Mouse (Mus musculus): ENCODE measurements around the gene Nudt19. TPM values are rescaled to one million over a fixed set of nuclear protein-coding genes. Genes with fewer than 3 reads are reported as not detected.

Gene Nudt19
- polyA plus RNA-seq, 1 experiment from 2014 or later: 87.4 TPM

DNA sequence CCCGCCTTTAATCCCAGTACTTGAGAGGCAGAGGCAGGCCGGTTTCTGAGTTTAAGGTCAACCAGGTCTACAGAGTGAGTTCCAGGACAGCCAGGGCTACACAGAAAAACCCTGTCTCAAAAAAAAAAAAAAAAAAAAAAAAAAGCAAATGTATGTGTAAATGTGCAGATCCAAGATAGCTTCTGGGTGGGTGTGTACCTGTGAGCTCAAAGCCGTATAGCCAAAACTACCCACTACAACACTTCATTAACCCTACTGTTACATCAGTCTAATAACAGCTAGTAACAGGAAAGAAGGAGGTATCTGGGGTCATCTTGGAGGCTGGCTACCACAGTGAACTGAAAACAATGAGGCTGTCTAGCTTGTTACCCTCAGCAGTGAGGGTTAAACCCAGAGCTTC, 3.7 kb upstream of the Nudt19 start:
- no peaks in the 10 kb centered on the region for H3K9me3 ChIP-seq (ENCODE audit: control insufficient read depth)

GRCm38 (mm10) chr7:35558681-35559080, 2.6 kb upstream of the Nudt19 start:
- TF ChIP-seq CTCF (IDR thresholded peaks at IDR 0.05; ENCODE audit: low read depth): no peak
- no peaks in the 10 kb centered on the region for H3K9me3 ChIP-seq (ENCODE audit: control insufficient read depth)
- peaks cover 3% of the 10 kb centered on the region; the same call in 1 of the 2 replicates for H3K4me1 ChIP-seq (replicated peaks; ENCODE audit: control insufficient read depth, insufficient read depth, low read length)
- H3K27me3 ChIP-seq (replicated peaks; ENCODE audit: control insufficient read depth, insufficient read depth, low read length): no peaks in the 10 kb centered on the region
- 32% methylated on average over 2 of the region's 2 CpGs for WGBS
- H3K36me3 ChIP-seq (ENCODE audit: control insufficient read depth, insufficient read depth): no peaks in the 10 kb centered on the region
- H3K9ac ChIP-seq (ENCODE audit: low read depth, low read length): no peak overlapping the region
- no peak overlapping the region for H3K27ac ChIP-seq (ENCODE audit: low read depth, low read length)
- H3K4me3 ChIP-seq (ENCODE audit: low read depth, low read length): no peak overlapping the region
- ATAC-seq: no peak
- H3K4me2 ChIP-seq (replicated peaks; ENCODE audit: low read depth): no peak overlapping the region

More for the DNA sequence above, 3.7 kb upstream of the Nudt19 start:
- Histone ChIP-seq H3K36me3 (ENCODE audit: control insufficient read depth, insufficient read depth) (no peaks in the 10 kb centered on the region), H3K9ac (ENCODE audit: low read depth, low read length) (no peak overlapping the region), H3K4me2 (replicated peaks; ENCODE audit: low read depth) (no peak overlapping the region), H3K27me3 (replicated peaks; ENCODE audit: control insufficient read depth, insufficient read depth, low read length) (no peaks in the 10 kb centered on the region), H3K4me1 (replicated peaks; ENCODE audit: control insufficient read depth, insufficient read depth, low read length) (peaks cover 3% of the 10 kb centered on the region; the same call in 1 of the 2 replicates), H3K4me3 (ENCODE audit: low read depth, low read length) (no peak overlapping the region), H3K27ac (ENCODE audit: low read depth, low read length) (no peak overlapping the region)
- no peak for ATAC-seq
- WGBS: 91% methylated on average over 3 of the region's 3 CpGs
- no peak for TF ChIP-seq CTCF (IDR thresholded peaks at IDR 0.05; ENCODE audit: low read depth)

GRCm38 (mm10) chr7:35557577-35557976, 1.5 kb upstream of the Nudt19 start:
- Histone ChIP-seq H3K4me2 (replicated peaks; ENCODE audit: low read depth) (no peak overlapping the region), H3K4me3 (ENCODE audit: low read depth, low read length) (no peak overlapping the region), H3K27ac (ENCODE audit: low read depth, low read length) (peak overlapping the region; percentile 47), H3K9ac (ENCODE audit: low read depth, low read length) (no peak overlapping the region), H3K27me3 (replicated peaks; ENCODE audit: control insufficient read depth, insufficient read depth, low read length) (no peaks in the 10 kb centered on the region), H3K4me1 (replicated peaks; ENCODE audit: control insufficient read depth, insufficient read depth, low read length) (peaks cover 3% of the 10 kb centered on the region; the same call in 1 of the 2 replicates), H3K9me3 (ENCODE audit: control insufficient read depth) (no peaks in the 10 kb centered on the region), H3K36me3 (ENCODE audit: control insufficient read depth, insufficient read depth) (no peaks in the 10 kb centered on the region)
- WGBS: 43% methylated on average over 3 of the region's 3 CpGs
- ATAC-seq: no peak
- no peak for TF ChIP-seq CTCF (IDR thresholded peaks at IDR 0.05; ENCODE audit: low read depth)

DNA sequence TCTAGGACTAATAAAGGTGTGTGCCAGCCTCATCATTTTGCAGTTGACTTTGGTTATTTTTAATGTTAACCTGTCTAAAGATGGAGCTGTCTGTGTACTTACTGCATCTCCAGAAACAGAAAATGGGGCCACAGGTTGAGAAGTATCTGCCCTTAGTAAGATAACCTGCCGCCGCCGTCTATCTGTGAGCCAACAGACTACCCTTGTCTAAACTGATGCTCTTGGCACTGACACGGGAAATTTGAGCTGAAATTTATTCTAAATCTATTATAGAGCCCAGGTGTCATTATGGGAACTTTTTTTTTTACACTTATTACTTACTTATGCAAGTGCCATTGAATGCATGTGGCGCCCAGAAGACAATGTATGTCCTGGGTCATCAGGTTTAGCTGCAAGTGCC, 801 bp upstream of the Nudt19 start:
- Histone ChIP-seq H3K4me2 (replicated peaks; ENCODE audit: low read depth) (no peak overlapping the region), H3K9ac (ENCODE audit: low read depth, low read length) (no peak overlapping the region), H3K27me3 (replicated peaks; ENCODE audit: control insufficient read depth, insufficient read depth, low read length) (no peaks in the 10 kb centered on the region), H3K4me3 (ENCODE audit: low read depth, low read length) (no peak overlapping the region), H3K4me1 (replicated peaks; ENCODE audit: control insufficient read depth, insufficient read depth, low read length) (peaks cover 3% of the 10 kb centered on the region; the same call in 1 of the 2 replicates), H3K36me3 (ENCODE audit: control insufficient read depth, insufficient read depth) (no peaks in the 10 kb centered on the region), H3K9me3 (ENCODE audit: control insufficient read depth) (no peaks in the 10 kb centered on the region), H3K27ac (ENCODE audit: low read depth, low read length) (no peak overlapping the region)
- no peak for ATAC-seq
- 69% methylated on average over 5 of the region's 5 CpGs for WGBS
- TF ChIP-seq CTCF (IDR thresholded peaks at IDR 0.05; ENCODE audit: low read depth): no peak

- peaks cover 3% of the 10 kb centered on the region; the same call in 1 of the 2 replicates for H3K4me1 ChIP-seq (replicated peaks; ENCODE audit: control insufficient read depth, insufficient read depth, low read length)
- no peaks in the 10 kb centered on the region for H3K27me3 ChIP-seq (replicated peaks; ENCODE audit: control insufficient read depth, insufficient read depth, low read length)
- H3K9me3 ChIP-seq (ENCODE audit: control insufficient read depth): no peaks in the 10 kb centered on the region
- H3K9ac ChIP-seq (ENCODE audit: low read depth, low read length): peak overlapping the region; percentile 94
- H3K4me2 ChIP-seq (replicated peaks; ENCODE audit: low read depth): peak overlapping the region; percentile 97
- no peak for TF ChIP-seq CTCF (IDR thresholded peaks at IDR 0.05; ENCODE audit: low read depth)
- under 1% methylated on average over 93 of the region's 93 CpGs for WGBS
- peak; percentile 85 for ATAC-seq
- H3K36me3 ChIP-seq (ENCODE audit: control insufficient read depth, insufficient read depth): peaks cover 12% of the 10 kb centered on the region; the same call in 1 of the 2 replicates
- H3K4me3 ChIP-seq (ENCODE audit: low read depth, low read length): peak overlapping the region; percentile 75
- H3K27ac ChIP-seq (ENCODE audit: low read depth, low read length): peak overlapping the region; percentile 100
Measured at GRCm38 (mm10) chr7:35555224-35556204, 590 bp downstream of the Nudt19 start.

DNA sequence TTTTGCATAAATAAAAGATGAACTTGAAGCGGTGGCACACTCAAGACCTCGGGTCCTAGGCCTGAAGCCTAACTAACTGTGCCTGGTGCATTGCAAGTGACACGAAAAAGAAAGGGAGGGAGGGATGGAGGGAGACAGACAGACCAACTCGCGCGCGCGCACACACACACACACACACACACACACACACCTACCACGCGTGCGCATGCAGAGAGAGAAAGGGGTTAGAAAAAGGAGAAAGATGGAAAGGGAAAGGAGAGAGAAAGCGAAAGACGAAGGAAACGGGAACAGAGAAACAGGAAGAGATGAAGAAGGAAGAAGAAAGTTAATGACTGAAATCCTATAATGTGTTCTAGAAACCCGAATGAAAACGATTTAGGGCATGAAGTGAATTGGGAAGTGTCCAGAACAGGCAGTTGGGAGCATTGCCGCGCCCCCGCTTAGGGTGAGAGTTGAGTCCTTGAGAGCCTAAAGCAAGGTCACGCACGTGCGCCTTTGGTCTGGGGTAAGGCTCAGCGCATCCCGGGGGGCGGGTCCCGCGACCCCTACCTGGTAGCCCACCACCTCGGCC, 1.4 kb downstream of the Nudt19 start:
- Histone ChIP-seq H3K27ac (ENCODE audit: low read depth, low read length) (peak overlapping the region; percentile 100), H3K4me3 (ENCODE audit: low read depth, low read length) (peak overlapping the region; percentile 75), H3K27me3 (replicated peaks; ENCODE audit: control insufficient read depth, insufficient read depth, low read length) (no peaks in the 10 kb centered on the region), H3K4me2 (replicated peaks; ENCODE audit: low read depth) (peak overlapping the region; percentile 97), H3K9ac (ENCODE audit: low read depth, low read length) (peak overlapping the region; percentile 94), H3K36me3 (ENCODE audit: control insufficient read depth, insufficient read depth) (peaks cover 20% of the 10 kb centered on the region), H3K4me1 (replicated peaks; ENCODE audit: control insufficient read depth, insufficient read depth, low read length) (peaks cover 3% of the 10 kb centered on the region; the same call in 1 of the 2 replicates), H3K9me3 (ENCODE audit: control insufficient read depth) (no peaks in the 10 kb centered on the region)
- 2% methylated on average over 28 of the region's 28 CpGs for WGBS
- ATAC-seq: 0 out of 2 replicates have a peak, but pooled peaks have one; percentile 1
- no peak for TF ChIP-seq CTCF (IDR thresholded peaks at IDR 0.05; ENCODE audit: low read depth)

All from intestine, postnatal 0 days (tissue).